Mouse (Mus musculus) cerebellum, adult 8-10 months (tissue): ENCODE results near the gene Xcl1.

Experiments used
- DNase-seq: peaks from one replicate; pipeline ENCODE4 v3.0.0; 2022

Xcl1 gene

DNA sequence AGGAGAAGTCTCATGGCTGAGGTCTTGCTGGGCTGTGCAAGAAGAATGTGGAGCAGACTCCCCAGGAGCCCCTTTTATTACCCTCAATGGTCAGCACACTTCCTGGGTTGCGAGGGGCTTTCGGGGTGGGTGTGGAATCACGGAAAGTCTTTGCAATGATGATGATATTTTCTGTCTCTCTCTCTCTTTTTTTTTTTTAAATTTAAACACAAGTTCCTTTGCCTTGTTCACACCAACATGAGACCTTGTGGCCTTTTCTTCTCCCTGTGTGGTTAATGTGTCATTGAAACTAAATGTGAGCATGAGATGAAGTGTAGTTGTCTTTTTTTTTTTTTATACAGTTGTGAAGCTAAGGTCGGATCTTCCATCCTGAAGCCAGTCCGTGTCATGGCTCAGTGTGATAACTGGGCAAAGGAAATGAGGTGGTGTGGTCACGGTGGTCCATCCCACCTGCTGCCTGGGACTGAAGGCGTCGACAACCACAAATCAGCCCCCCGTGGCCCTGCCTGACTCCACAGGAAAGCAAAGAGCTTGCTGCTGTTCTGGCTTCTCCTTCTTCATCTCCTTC lies at the start of gene Xcl1:
Xcl1 (minus strand) TSS at position 51 of the 568 bp plus-strand sequence.
- DNase-seq = no peak

DNA sequence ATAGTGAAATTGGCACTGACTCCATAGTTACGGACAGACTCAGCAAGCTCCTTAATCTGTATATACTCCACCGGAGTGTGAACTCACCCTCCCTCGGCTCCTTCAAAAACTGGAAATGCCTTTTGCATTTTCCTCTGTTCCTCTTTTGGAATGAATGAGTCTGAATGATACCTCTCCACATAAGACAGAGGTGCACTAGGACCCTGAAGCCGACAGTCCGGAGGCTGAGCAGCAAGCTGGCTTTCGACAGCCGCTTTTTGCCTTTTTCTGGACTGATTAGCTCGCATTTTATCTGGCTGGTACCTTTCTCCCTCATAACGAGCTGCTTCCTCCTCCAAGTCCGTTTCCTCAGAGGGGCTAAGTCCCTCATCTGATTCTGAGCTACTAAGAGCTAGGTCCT lies 49.4 kb upstream of the Xcl1 start:
- DNase-seq = peak; percentile 15

DNA sequence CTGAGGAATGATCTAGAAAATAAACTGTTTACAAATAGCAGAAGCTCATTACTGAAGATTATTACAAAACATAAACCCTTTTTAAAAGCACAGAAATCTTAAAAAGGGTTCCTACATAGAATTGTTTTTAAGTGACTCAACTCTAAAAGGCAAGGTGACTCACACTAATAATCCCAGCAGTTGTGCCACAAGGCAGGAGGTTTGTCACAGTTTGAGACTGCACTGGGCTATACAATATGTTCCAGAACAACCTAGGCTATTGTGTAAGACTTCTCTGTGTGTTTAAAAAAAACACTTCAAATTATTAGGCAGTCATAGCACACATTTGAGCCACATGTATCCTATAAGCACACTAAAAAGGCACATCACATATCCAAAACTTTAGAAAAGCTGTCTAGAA lies 42.0 kb upstream of the Xcl1 start:
- DNase-seq = no peak

- no peak for DNase-seq
These were observed 40.4 kb upstream of the Xcl1 start for GRCm38 (mm10) chr1:164975729-164976128.

DNA sequence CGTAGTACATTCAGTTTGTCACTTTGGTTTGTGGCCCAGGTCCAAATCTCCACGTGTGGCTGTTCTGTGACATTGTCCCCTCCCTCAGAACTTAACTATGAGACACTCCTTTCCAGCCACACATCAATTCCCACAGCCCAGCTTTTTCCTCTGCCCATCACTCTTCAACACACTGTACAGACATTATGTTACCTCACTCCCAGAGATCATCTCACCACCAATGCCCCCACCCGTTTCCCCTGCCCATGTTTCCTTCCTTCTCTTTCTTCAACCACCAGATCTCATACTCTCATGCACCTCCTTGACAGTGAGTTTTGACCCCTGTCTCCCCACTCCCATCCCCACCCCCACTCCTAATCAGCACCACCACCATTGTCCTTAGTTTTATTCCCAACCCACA lies 39.9 kb upstream of the Xcl1 start:
- DNase-seq = no peak

DNA sequence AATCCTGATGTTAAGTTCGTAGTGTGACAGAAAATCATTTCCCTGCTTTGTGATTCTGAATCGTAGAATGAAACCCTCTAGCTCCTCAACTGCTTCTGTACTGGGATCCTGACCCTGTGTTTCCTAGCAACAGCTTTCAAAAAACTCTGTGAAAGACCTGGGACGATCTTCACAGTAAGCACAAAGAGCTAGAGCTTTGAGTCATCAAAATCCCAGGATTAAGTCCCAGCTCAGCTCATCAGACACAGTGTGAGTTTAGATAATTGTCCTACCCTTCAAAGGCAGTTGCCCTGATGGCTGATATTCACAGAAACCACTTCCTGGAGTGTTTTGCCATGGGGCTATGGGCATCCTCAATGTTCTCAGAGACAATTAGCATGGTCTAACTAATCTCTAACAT lies 38.5 kb upstream of the Xcl1 start:
- no peak for DNase-seq

DNA sequence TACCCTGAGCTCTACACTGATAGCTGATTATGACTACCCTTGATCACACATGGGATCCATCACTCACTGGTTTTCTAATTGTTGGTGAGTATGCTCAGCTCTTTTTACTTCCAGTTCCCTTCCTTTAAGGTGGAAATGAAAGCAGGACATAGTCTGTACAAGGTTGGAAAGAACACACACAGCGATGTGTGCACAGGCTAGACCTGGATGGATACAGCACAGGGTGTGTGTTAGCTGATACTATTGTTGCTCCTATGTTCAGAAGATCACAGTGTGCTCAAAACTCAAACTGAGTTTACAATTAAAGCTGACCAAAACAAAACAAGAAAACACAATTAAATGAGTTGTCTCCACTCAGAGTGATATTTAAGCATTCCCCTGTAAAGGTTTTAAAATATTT lies 38.0 kb upstream of the Xcl1 start:
- DNase-seq = no peak

DNA sequence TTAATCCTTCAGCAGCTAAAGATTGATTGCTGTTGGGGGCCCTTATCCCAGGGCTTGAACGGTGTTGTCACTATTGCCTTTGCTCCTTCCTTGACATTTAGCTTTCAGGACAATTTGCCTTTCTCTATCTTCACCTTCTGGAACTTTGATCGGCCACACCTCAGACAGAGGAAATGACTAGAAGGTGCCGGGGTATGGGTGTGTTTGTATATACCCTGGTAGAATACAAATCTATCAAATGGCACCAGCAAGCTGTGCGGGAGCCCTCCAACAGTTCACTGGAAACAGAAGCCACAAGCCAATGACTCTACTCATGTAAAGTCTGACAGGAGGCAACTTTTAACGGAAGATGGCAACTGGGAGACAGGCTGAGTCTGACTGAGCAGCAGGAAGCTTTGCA lies 37.4 kb upstream of the Xcl1 start:
- DNase-seq = no peak

DNA sequence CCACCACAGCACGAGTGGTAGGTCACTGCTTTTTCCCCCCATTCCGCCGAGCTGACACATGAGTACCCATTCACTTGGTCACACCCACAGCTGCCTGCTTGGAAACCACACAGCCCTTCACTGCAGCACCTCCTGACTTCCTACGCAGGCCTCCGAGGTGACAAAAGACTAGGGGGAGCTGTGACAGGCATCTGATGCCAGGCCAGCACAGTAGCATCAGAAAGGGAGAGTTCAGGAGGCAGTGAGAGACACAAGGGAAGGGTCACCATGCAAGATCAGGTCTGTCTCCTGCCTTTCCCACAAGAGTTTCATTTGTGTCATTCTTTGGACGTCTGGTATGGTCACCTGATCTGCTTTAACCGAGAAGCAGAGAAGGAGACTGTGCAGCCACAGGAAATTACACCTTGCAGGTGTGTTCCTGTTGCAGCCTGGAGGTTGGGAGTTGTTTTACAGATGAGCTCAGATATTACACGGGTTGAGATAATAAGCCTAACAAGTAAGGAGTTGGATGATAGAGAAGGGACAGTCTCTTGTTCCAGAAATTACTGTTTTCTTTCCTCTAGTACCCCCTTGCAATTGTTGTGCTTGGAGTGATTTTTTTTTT lies 30.9 kb upstream of the Xcl1 start:
- DNase-seq = no peak

DNA sequence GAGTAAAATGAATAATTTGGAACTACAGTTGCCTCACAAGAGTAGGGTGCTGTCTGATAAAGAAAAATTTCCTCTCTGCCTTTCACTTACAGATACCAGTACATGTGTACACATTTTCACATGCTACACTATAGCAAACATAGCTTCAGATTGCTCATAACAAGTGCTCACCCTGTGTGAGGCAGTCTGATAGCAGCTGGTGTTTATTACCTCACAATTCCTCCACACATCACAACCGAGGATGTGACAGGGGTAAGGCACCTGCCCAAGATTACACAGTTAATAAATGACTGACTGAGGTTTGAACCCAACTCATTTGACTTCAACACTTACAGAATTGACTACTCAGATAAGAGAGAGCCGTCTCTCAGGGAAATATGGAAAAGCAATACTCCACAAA lies 25.3 kb upstream of the Xcl1 start:
- no peak for DNase-seq

DNA sequence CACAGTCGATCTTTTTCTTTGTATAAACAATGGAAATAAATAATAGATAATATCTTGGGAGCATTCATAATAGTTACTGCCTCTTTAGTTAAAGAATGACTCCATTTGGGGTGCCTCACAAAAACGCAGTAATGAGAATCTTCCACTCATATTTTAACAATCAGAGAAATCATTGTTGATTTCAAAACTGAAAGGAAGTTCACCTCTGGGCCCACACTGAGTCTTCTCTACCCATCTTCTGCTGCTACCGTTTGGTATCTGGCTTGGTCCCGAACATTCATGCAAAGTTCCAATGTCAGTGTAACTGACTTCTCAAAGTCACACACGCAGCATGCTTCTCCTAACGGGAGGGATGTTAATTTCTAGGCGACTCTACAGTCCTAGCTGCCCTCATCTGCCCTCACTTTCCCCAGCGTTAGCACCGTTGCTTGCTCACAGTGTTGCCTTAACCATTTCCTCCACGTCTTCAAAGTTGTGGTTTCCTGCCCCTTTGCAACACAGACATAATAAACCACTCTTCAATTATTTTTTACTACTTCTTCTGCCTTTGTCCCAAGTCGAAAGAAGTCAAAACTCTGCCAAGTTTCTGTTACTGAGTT lies 24.6 kb upstream of the Xcl1 start:
- DNase-seq = no peak

DNA sequence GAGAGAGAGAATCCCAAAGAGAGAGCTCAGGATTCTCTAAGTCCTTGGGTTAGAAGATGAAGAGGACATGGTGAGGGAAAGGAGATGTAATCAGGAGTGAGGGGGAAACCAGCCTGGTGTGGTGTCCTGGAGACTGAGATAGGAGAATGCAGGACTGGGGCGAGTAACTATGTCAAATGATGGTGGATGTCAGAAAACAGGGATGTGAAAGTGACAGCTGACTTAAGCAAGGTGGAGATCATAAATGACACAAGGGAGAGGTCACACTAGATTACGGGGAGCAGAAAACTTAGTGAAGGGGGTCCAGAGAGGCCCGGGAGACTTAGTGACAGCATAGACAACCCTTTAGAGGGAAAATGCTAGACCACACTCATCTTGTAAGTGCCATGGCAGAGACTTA lies 23.8 kb upstream of the Xcl1 start:
- no peak for DNase-seq

DNA sequence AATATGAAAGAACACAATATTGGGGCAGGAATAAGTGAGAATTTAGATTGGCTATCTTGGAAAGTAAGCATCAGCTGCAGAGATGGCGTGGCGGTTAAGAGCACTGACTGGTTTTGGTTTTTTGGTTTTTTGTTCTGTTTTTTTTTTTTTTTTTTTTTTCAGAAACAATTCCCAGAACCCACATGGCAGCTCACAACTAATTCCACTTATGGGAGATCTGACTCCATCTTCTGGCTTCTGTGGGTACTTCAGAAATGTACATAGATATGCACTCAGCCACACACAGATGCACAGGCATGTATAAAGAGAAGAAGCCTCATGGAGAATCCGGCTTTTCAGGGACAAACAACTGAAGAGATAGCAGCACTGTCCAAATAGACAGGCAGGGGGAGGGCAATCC lies 22.6 kb upstream of the Xcl1 start:
- no peak for DNase-seq

DNA sequence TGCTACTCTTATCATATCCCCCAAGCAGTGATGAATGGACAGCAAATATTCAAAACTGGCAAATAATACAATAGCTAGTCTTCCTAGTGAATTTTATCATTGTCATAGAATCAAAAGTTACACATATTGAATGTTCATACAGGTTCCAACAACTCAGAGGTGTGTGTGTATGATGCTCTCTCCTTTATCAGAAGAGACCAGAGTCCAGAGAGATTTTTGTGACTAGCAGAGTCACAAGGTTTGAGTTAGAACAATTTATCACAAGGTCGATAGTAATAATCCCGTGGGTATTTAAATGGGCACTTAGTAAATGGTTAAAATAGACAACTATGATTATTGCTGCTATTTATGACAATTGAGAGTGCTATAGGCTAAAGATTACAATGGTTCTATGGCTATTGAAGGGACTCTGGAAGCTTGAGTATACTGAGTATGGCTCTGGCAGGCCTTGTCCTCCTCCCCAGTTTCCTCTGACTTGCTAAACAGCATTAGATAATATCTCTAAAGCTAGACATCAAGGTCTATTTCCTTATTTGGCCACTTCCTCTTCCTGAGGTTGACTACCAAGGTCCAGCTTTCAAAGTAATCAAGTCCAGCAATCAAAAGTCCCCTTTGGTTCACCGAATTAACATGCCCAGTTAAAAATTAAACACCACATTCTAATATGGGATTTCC lies 21.5 kb upstream of the Xcl1 start:
- DNase-seq = no peak

GRCm38 (mm10) chr1:164955452-164956196 lies 20.3 kb upstream of the Xcl1 start:
- DNase-seq = no peak

- DNase-seq = no peak
These were observed 18.2 kb upstream of the Xcl1 start for GRCm38 (mm10) chr1:164953574-164953973.

GRCm38 (mm10) chr1:164936060-164936459 lies 733 bp upstream of the Xcl1 start:
- no peak for DNase-seq

DNA sequence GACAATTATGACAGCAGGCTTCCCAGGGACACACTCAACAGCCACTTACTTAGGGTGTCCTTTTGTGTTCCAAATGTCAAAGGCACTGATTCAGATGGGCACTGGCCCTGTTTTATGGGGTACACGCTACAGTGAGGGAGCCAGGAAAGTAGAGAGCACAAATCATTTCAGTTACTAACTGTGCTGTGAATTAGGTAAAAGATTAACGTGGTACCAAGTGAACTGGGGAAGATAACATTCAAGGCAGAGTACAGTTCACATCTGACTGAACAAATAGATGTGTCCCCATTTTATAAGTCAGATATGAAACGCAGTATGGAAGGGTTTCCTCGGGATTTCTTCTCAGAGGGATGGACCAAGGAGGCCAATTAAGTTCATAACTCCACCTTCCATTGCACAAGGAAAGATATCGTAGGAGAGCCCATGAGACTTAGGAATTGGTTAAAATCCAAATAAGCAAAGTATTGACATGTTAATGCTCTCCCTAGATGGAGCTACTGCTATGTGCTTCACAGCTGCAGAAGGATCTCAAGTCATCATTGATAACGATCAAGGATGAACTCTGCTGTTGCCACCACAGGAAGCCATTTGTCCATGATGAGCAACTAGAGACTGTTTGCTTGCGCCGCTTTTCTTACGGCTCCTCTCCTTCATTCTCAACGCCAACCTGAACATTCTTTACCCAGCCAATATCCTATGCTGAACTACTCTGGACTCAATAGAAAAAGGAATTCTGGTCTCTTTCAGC lies 1.7 kb downstream of the Xcl1 start:
- DNase-seq = no peak

DNA sequence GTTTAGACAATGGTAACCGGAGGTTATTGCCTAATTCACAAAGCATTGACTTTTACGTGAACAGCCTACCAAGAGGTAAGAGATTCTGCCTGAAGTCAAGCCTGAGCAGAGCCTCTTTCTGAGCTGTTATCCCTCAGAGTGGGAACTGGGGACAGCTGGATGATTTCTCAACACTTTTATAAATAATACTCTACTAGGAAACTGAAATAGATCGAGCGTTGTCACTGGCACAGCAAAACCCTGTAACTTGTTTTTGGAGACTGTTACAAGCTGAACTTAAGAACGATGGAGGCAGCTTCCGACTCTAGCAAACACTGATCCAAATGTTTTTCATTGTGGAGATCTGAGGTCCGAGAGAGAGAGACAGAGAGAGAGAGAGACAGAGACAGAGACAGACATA lies 4.2 kb downstream of the Xcl1 start:
- no peak for DNase-seq

- DNase-seq = no peak
These were observed 5.3 kb downstream of the Xcl1 start for GRCm38 (mm10) chr1:164930006-164930405.

GRCm38 (mm10) chr1:164926534-164927160 lies 8.7 kb downstream of the Xcl1 start:
- DNase-seq = peak; percentile 41

DNA sequence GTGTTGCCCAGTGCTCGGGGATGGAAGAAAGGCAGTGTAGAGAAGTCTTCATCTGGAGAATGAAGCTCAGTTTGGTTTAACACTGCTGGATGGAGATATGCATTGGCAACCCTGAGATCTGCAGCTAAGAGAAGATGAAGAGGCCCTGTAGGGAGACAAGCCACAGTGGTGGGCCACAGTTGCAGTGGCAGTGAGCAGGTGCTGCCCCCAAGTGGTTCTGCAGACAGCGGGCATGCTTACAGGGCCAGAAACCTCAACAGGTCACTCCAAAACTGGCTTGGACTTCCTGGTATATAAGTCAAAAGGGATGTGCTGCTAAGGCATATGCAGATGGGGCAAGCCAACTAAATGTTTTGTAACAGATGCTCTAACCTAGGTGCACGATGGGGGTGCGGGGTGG lies 30.3 kb downstream of the Xcl1 start:
- DNase-seq = peak; percentile 55
